Mouse (Mus musculus): ENCODE measurements around the gene Dnajc14.

- TF ChIP-seq POLR2A (IDR thresholded peaks at IDR 0.05; ENCODE audit: extremely low read depth, insufficient read depth, low read length) (no peak), CTCF (IDR thresholded peaks at IDR 0.05; ENCODE audit: extremely low read depth, insufficient read depth, low read length) (peak; percentile 14; the same call in 1 of the 2 replicates)
Observed at GRCm38 (mm10) chr10:128845516-128845915, 41.7 kb downstream of the Dnajc14 start.

Measured in cortical plate, adult 2 months (tissue).